Mouse (Mus musculus): ENCODE data around the gene Fam155a. TPM values are rescaled to one million over a fixed set of nuclear protein-coding genes. Genes with fewer than 3 reads are reported as not detected.
"Not testable (repeated sequence)": the region's sequence is repeated elsewhere in the genome, so short reads cannot be mapped to it uniquely, and the experiment has no call there.

Gene Fam155a
- total RNA-seq, 1 experiment from 2014 or later: not detected

- no peak for ATAC-seq (replicated peaks; ENCODE audit: low read depth, poor library complexity, severe bottlenecking)
Observed at GRCm38 (mm10) chr8:9694794-9695193, 76.2 kb downstream of the Fam155a start.

GRCm38 (mm10) chr8:9692370-9692769 is 78.6 kb downstream of the Fam155a start:
- ATAC-seq (replicated peaks; ENCODE audit: low read depth, poor library complexity, severe bottlenecking): no peak

GRCm38 (mm10) chr8:9660014-9660413 is 110.9 kb downstream of the Fam155a start:
- ATAC-seq (replicated peaks; ENCODE audit: low read depth, poor library complexity, severe bottlenecking): not testable (repeated sequence)

- no peak for ATAC-seq (replicated peaks; ENCODE audit: low read depth, poor library complexity, severe bottlenecking)
Observed at GRCm38 (mm10) chr8:9656901-9657300, 114.1 kb downstream of the Fam155a start.

GRCm38 (mm10) chr8:9654826-9655225 is 116.1 kb downstream of the Fam155a start:
- no peak for ATAC-seq (replicated peaks; ENCODE audit: low read depth, poor library complexity, severe bottlenecking)

- ATAC-seq (replicated peaks; ENCODE audit: low read depth, poor library complexity, severe bottlenecking): no peak
Observed at GRCm38 (mm10) chr8:9653643-9654042, 117.3 kb downstream of the Fam155a start.

- no peak for ATAC-seq (replicated peaks; ENCODE audit: low read depth, poor library complexity, severe bottlenecking)
Observed at GRCm38 (mm10) chr8:9638162-9638561, 132.8 kb downstream of the Fam155a start.

GRCm38 (mm10) chr8:9635240-9635639 is 135.7 kb downstream of the Fam155a start:
- ATAC-seq (replicated peaks; ENCODE audit: low read depth, poor library complexity, severe bottlenecking): no peak

- ATAC-seq (replicated peaks; ENCODE audit: low read depth, poor library complexity, severe bottlenecking): no peak
Observed at GRCm38 (mm10) chr8:9607086-9607701, 163.8 kb downstream of the Fam155a start.

GRCm38 (mm10) chr8:9596003-9596402 is 175.0 kb downstream of the Fam155a start:
- ATAC-seq (replicated peaks; ENCODE audit: low read depth, poor library complexity, severe bottlenecking): no peak

- ATAC-seq (replicated peaks; ENCODE audit: low read depth, poor library complexity, severe bottlenecking): no peak
Observed at GRCm38 (mm10) chr8:9581836-9582235, 189.1 kb downstream of the Fam155a start.

GRCm38 (mm10) chr8:9580192-9580591 is 190.8 kb downstream of the Fam155a start:
- 0 out of 2 replicates have a peak, but pooled peaks have one; percentile 42 for ATAC-seq (replicated peaks; ENCODE audit: low read depth, poor library complexity, severe bottlenecking)

- no peak for ATAC-seq (replicated peaks; ENCODE audit: low read depth, poor library complexity, severe bottlenecking)
Observed at GRCm38 (mm10) chr8:9571977-9572376, 199.0 kb downstream of the Fam155a start.

GRCm38 (mm10) chr8:9569516-9570170 is 201.3 kb downstream of the Fam155a start:
- no peak for ATAC-seq (replicated peaks; ENCODE audit: low read depth, poor library complexity, severe bottlenecking)

- ATAC-seq (replicated peaks; ENCODE audit: low read depth, poor library complexity, severe bottlenecking): no peak
Observed at GRCm38 (mm10) chr8:9549199-9549598, 221.8 kb downstream of the Fam155a start.

- no peak for ATAC-seq (replicated peaks; ENCODE audit: low read depth, poor library complexity, severe bottlenecking)
Observed at GRCm38 (mm10) chr8:9547558-9547954, 223.4 kb downstream of the Fam155a start.

GRCm38 (mm10) chr8:9546919-9547557 is 223.9 kb downstream of the Fam155a start:
- no peak for ATAC-seq (replicated peaks; ENCODE audit: low read depth, poor library complexity, severe bottlenecking)

GRCm38 (mm10) chr8:9546429-9546828 is 224.5 kb downstream of the Fam155a start:
- ATAC-seq (replicated peaks; ENCODE audit: low read depth, poor library complexity, severe bottlenecking): no peak

- ATAC-seq (replicated peaks; ENCODE audit: low read depth, poor library complexity, severe bottlenecking): no peak
Observed at GRCm38 (mm10) chr8:9545665-9546064, 225.3 kb downstream of the Fam155a start.

GRCm38 (mm10) chr8:9535730-9536372 is 235.1 kb downstream of the Fam155a start:
- ATAC-seq (replicated peaks; ENCODE audit: low read depth, poor library complexity, severe bottlenecking): no peak

GRCm38 (mm10) chr8:9526515-9526914 is 244.4 kb downstream of the Fam155a start:
- no peak for ATAC-seq (replicated peaks; ENCODE audit: low read depth, poor library complexity, severe bottlenecking)

Measured in common myeloid progenitor, adult 5-6 weeks (primary cell).